Mouse (Mus musculus): ENCODE results near the gene Trafd1. TPM values are rescaled to one million over a fixed set of nuclear protein-coding genes. Genes with fewer than 3 reads are reported as not detected.
A peak's percentile ranks its signal among the peaks of the same experiment; 100 is the strongest.

Gene Trafd1
- polyA plus RNA-seq, 1 experiment from 2014 or later: 94.6 TPM

DNA sequence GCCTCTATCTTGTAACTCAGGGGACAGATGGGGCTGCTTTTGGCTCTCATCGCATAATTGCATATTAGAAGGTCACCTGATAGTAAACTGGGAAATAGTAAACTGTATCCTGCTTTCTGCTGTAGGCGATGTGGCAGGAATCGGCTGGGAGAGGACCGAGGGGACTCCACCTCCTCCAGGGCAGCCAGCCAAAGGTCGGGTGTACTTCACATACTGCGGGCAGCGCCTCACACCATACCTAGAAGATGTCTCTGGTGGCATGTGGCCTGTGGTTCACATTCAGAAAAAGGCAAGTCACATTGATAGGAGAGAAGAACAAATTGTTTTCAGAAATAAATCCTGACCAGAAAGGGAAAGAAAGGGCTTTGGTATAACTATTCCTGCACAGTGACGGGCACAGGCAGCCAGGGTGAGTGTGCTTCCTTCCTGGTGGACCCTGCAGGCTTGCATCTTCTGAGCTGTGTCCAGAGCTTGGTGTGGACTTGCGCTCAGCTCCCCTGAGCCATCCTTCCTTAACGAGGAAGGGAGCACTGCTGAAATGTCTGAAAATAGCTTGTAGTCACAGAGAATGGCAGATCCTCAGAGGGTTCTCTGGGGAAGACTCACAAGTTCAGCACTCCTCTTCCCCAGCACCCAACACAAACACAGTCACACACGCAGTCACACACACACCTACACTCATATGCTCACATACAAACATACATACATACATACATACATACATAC lies 55.9 kb downstream of the Trafd1 start:
- H3K27me3 ChIP-seq (ENCODE audit: control insufficient read depth, insufficient read depth, low read length): no peaks in the 10 kb centered on the region
- DNase-seq (ENCODE audit: low spot score): no peak
- ATAC-seq (ENCODE audit: insufficient read depth, low FRiP score, low TSS enrichment): no peak
- no peaks in the 10 kb centered on the region for H3K9me3 ChIP-seq (ENCODE audit: control insufficient read depth, low read length)
- peaks cover 3% of the 10 kb centered on the region; the same call in 1 of the 2 replicates for H3K4me1 ChIP-seq (ENCODE audit: control insufficient read depth, insufficient read depth, low read length)
- no peak overlapping the region for H3K4me3 ChIP-seq (ENCODE audit: low read depth, low read length)
- WGBS: 88% methylated on average over 11 of the region's 11 CpGs
- H3K4me2 ChIP-seq (ENCODE audit: low read depth): peak overlapping the region; percentile 11; the same call in 1 of the 2 replicates
- no peak overlapping the region for H3K27ac ChIP-seq (ENCODE audit: low read depth, low read length)
- H3K9ac ChIP-seq (ENCODE audit: low read length): no peak overlapping the region
- peaks cover 16% of the 10 kb centered on the region for H3K36me3 ChIP-seq (ENCODE audit: control insufficient read depth, insufficient read depth, low read length)

GRCm38 (mm10) chr5:121326079-121326805 lies 59.2 kb downstream of the Trafd1 start:
- Histone ChIP-seq H3K4me2 (ENCODE audit: low read depth) (no peak overlapping the region), H3K9me3 (ENCODE audit: control insufficient read depth, low read length) (no peaks in the 10 kb centered on the region), H3K36me3 (ENCODE audit: control insufficient read depth, insufficient read depth, low read length) (peaks cover 15% of the 10 kb centered on the region), H3K27me3 (ENCODE audit: control insufficient read depth, insufficient read depth, low read length) (no peaks in the 10 kb centered on the region), H3K9ac (ENCODE audit: low read length) (no peak overlapping the region), H3K27ac (ENCODE audit: low read depth, low read length) (peak overlapping the region; percentile 27; the same call in 1 of the 2 replicates), H3K4me3 (ENCODE audit: low read depth, low read length) (no peak overlapping the region), H3K4me1 (ENCODE audit: control insufficient read depth, insufficient read depth, low read length) (peaks cover 3% of the 10 kb centered on the region; the same call in 1 of the 2 replicates)
- DNase-seq (ENCODE audit: low spot score): peak; percentile 27
- ATAC-seq (ENCODE audit: insufficient read depth, low FRiP score, low TSS enrichment): no peak
- 60% methylated on average over 14 of the region's 14 CpGs for WGBS

Other genes with a start within 250 kb of the Trafd1 start
- gene Ptpn11, start 194.2 kb downstream of the Trafd1 start, polyA plus RNA-seq (2014; fragmentation: Nextera tagmentation; extraction: Ambion mirVana): 23.3 and 26.4 TPM in 2 replicates
- gene Rpl6, start 181.2 kb downstream of the Trafd1 start, polyA plus RNA-seq (2014; fragmentation: Nextera tagmentation; extraction: Ambion mirVana): 598 and 627 TPM in 2 replicates
- 11.7 and 12.5 TPM in 2 replicates for gene Hectd4, start 165.4 kb downstream of the Trafd1 start, polyA plus RNA-seq (2014; fragmentation: Nextera tagmentation; extraction: Ambion mirVana)
- 48.1 and 57.0 TPM in 2 replicates for gene Naa25, start 12.3 kb upstream of the Trafd1 start, polyA plus RNA-seq (2014; fragmentation: Nextera tagmentation; extraction: Ambion mirVana)
- 1.1 and 1.8 TPM in 2 replicates for gene Tmem116, start 66.3 kb upstream of the Trafd1 start, polyA plus RNA-seq (2014; fragmentation: Nextera tagmentation; extraction: Ambion mirVana)
- 119 and 135 TPM in 2 replicates for gene Erp29, start 66.9 kb upstream of the Trafd1 start, polyA plus RNA-seq (2014; fragmentation: Nextera tagmentation; extraction: Ambion mirVana)
- not detected in 2 replicates for gene Adam1b, start 117.8 kb upstream of the Trafd1 start, polyA plus RNA-seq (2014; fragmentation: Nextera tagmentation; extraction: Ambion mirVana)
- 2.2 and 3.5 TPM in 2 replicates for gene Adam1a, start 159.8 kb upstream of the Trafd1 start, polyA plus RNA-seq (2014; fragmentation: Nextera tagmentation; extraction: Ambion mirVana)
- gene Gm42878, start 159.8 kb upstream of the Trafd1 start, polyA plus RNA-seq (2014; fragmentation: Nextera tagmentation; extraction: Ambion mirVana): not detected in 2 replicates
- gene Mapkapk5, start 160.3 kb upstream of the Trafd1 start, polyA plus RNA-seq (2014; fragmentation: Nextera tagmentation; extraction: Ambion mirVana): 62.6 and 65.3 TPM in 2 replicates
- 53.4 and 71.2 TPM in 2 replicates for gene Aldh2, start 208.2 kb upstream of the Trafd1 start, polyA plus RNA-seq (2014; fragmentation: Nextera tagmentation; extraction: Ambion mirVana)
- 1.3 and 1.7 TPM in 2 replicates for gene Acad12, start 233.3 kb upstream of the Trafd1 start, polyA plus RNA-seq (2014; fragmentation: Nextera tagmentation; extraction: Ambion mirVana)

Data from neural tube, embryonic 11.5 days (tissue).